Mouse (Mus musculus): ENCODE measurements around the gene Abtb2.

- no peak for TF ChIP-seq POLR2A (IDR thresholded peaks at IDR 0.05; ENCODE audit: borderline replicate concordance, insufficient read depth, low read length)
- no peak for TF ChIP-seq CTCF (IDR thresholded peaks at IDR 0.05; ENCODE audit: borderline replicate concordance, insufficient read depth, low read depth, low read length)
These were observed 116.2 kb downstream of the Abtb2 start for GRCm38 (mm10) chr2:103682261-103682722.

Measured in cerebellum, adult 2 months (tissue).